Mouse (Mus musculus) monocyte, adult 5-6 weeks (primary cell): ENCODE data around the gene Gpsm1. TPM values are rescaled to one million over a fixed set of nuclear protein-coding genes. Genes with fewer than 3 reads are reported as not detected.
"Not testable (repeated sequence)": the region's sequence is repeated elsewhere in the genome, so short reads cannot be mapped to it uniquely, and the experiment has no call there.

ENCODE experiments used
- ATAC-seq: fragments of 153-309, 156-312 bp; replicated peaks from 2 replicates; pipeline ENCODE4 v1.8.0; 2017; ENCODE audit warnings: mild to moderate bottlenecking; ENCODE audit not compliant: low TSS enrichment, insufficient number of reproducible peaks, severe bottlenecking, poor library complexity, low FRiP score
- total RNA-seq: library from RNA; stranded (forward); fragments of 200-1000, 200-491, 200-594 nt; gene quantifications from 3 replicates; pipeline ENCODE4 v1.2.3, GENCODE M21; 2017

Gpsm1 gene
- total RNA-seq, 1 experiment from 2014 or later: 12.7 TPM

DNA sequence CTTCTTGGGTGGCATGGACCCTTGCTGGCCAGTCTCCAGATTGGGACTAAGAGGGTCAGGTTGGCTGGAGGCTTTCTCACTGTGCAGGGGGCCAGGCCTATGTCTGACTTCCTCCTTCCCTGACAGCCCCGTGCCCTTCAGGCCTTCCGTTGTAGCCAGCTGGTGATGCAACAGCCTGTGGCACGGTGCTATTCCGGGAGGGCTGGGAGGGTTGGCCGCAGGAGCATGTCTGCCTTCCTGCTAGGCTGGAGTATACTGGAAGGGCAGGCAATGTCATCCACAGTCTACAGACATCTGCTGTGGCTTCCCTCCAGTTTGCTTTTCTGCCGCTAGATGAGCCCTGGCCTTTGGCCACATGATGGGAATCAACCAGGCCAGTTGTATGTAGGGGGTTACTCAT lies 44.7 kb downstream of the Gpsm1 start:
- ATAC-seq: peak; percentile 51

DNA sequence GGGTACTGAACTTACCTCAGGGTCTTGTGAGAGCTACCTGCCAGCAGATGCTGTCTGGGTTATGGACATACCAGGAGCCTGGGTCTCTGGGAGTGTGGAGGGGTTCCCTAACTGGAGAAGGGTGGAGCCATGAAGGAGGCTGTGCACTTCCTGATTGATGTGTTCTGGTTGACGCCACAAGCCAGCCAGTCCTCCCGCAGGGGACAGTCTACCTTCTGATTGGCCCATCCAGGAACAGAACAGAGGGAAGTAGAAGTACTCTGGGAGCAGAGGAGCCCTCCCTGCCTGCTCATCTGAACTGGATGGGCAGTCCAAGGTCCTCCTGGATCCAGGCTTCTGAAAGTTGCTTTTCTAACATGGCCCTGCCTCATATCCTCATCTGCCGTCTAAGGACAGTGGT lies 45.5 kb downstream of the Gpsm1 start, which contains the start of gene Card9:
Card9 (minus strand) TSS at position 147 of the 400 bp plus-strand sequence.
- peak; percentile 77 for ATAC-seq

DNA sequence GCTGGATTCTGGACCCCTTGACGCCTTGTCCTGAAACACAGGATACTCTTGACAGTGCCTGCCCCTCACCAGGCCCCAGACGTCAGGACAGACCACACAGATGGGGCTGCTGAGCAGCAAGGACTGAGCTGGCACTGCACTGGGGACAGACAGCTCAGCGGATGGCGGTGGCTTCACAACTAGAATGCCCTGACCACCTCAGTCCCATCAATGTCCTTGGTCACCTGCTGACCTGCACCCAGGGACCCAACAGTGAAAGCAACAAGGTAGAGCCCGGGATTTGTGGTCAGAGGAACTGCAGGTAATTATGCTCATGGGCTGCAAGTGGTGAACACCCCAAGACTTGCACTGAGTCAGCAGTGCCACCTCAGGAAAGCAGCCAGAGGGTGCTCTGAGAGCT lies 47.7 kb downstream of the Gpsm1 start:
- no peak for ATAC-seq

DNA sequence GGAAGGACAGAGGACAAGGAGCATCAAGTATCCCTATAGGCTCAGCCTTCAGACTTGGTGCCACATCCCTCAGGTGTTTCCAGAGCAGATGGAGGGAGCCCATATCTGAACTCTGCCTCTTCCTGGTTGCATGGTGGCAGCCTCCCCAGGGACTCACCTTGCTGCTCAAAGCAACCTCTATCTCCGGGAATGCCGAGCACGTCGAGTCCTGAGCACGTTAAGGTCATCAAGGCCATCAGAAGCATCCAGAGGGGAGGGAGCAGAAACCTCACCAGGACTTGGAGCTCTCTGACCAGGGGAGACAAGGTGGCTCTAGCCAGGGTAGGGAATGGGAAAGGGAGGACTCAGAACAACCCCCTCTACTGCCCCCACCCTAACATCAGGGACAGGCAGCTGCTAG lies 48.2 kb downstream of the Gpsm1 start:
- ATAC-seq: no peak

DNA sequence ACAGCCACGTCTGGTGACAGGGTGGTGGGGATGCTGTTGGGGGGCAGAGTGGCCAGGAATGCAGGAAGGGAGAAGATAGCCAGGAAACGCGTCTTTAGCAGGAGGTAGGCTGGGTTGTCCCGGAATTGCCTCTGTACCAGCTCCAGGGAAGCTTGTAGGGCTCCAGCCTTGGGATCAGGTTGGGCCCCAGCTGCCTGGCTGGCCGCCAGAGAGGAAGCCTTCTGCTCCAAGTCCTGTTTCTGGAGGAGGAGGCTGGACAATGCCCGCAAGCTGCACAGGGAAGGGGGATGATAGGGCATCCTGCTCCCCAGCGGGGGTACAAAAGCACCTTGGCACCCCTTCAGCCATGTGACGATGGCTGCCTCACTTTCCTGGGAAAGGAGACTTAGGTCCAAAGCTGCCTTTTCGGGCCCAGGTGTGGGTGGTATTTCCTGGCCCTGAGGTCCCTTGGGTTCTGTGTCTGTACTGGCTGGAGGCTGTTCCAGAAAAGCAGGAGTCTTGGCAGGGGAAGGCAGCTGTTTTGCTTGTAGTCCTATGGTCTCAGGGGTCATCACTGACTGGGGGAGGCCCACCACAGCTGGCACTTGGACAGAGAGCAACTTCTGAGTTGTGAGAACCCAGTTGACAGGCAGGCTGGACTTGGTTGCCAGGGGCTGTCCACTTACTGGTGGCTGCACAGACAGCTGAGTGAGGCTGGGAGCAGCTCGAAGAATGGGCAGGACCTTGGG lies 49.6 kb downstream of the Gpsm1 start:
- ATAC-seq: no peak

DNA sequence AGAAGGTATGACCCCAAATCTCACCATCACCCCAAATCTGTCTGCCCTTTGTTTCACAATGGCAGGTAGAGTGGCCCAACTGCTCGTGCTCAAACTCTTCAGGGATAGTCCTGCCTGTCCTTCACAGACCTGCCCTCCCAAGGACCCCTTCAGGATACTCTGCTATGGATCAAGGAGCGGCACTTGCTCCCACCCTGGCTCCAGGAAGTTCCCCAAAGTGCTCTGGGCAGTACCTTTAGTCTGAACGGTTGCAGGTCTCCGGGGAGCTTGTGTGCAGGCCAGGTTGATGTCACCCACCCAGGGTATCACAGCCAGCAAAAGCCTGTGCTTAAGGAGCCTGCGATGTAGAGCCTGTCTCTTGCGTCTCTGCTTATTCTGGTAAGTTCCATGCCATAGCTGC lies 52.6 kb downstream of the Gpsm1 start:
- ATAC-seq: no peak

DNA sequence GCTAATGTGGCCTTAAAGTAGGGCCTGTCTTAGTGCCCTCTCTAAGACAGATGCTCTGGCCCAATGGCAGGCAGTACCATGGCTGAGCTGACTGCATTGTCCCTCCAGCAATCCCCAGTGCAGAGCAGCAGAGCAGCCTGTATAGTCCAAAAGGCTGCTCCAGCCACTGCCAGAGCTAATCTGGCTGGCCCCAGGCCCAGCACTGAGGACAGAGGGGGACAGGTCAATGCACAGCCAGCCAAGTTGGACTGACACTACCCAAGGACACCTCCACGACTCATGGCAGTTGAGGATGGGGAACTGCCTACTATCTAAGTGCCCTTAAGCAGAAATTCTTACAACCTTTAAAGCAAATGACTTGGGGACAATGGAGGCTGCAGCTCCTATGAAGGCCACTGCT lies 53.3 kb downstream of the Gpsm1 start:
- ATAC-seq: no peak

DNA sequence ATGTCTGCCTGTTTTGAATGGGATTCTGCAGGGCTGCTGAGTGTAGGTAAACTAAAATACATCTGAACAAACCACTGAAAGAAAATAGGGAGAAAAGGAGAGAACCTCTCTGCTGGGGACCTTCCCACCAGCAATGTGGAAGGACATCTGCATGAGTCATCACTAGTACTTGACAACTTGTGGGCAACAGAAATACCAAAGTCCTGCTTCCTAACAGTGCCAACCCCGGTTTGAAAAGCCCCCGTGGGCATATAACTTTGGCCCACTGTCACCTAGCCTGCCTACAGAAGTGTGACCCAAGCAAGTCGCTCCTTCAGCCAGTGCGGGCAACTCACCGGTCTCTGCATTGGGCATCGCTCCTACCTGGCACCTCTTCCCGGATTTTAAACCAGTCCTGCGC lies 57.1 kb downstream of the Gpsm1 start:
- ATAC-seq: no peak

DNA sequence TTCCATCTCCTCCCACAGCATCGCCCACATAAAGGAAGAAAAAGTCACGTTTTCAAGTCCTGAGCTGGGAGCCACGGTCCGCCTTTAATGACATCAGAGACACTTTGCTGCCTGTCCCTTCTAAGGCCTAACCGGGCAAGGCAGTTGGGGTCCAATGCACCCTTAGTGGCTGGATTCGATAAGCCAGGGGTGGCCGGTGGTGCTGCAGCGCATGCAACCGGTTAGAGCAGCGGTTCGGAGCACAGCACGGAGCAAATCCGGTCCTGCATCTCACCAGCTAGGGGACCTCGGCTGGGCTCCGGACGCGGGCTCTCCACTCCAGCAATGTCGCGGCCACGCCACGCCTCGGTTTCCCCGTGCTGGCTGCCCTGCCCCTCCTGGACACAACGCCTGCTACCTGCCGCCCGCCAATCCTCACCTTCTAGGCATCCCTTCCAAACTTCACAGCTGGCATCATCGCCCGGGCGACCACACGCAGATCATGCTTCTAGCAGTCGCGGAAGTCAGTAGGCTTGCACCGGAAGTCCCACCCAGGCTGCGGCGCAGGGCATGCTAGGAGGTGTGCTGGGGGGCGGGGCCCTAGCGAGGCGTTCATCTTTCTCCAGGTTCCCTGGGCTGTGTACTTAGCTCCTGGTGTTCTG lies 64.9 kb downstream of the Gpsm1 start, which contains the start of gene Snapc4:
Snapc4 (minus strand) TSS at position 523 of the 641 bp plus-strand sequence.
- ATAC-seq: peak; percentile 91

DNA sequence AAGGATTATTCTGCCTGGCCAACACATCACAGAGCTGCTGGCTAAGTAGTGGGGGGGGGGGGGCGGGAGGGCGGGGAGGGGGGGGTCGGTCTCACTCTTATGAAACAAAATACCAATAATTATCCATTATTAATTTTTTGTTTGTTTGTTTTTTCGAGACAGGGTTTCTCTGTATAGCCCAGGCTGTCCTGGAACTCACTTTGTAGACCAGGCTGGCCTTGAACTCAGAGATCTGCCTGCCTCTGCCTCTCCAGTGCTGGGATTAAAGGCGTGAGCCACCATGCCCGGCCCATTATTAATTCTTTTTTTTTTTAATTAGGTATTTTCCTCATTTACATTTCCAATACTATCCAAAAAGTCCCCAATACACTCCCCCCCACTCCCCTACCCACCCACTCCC lies 65.6 kb downstream of the Gpsm1 start:
- not testable (repeated sequence) for ATAC-seq

DNA sequence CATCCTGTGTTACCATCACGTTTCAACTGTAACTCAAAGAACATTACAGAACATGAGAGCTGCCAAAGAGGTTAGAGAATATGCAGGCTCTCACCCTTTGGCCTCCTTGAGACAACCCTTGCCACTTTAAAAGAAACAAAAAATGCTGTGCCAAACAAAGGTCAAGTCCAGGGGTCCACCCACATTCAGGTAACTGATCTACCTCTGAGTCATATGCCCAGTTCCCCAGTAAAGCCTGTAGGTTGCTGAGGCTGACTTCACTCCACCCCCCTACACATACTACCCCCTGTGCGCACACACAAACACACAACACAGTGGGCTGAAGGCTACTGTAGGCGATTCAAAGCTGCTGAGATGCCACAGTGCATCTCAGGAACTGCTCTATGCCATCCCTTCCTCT lies 72.4 kb downstream of the Gpsm1 start:
- ATAC-seq: no peak

DNA sequence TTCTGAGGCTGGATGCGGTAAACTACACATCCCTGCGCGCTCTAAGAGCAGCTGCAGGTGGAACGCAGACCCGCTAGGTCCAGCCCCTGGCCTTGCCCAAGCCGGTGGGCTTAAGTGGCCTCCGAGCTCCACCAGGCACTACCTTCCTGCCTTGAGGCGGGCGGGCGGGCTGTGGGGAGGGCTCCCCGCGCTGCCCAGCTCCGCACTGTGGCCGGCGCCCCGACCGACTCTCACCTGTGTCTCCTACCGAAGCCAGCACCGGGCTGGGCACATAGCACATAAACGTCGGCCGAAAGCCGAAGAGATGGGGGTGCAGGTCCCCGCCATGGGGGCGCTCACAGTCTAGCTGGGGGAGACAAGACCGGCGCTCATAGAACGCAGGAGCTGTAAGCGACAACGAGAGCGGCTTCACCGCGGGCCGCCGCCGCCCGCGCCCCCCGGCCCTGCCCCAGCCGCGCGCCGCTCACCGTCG lies 73.4 kb downstream of the Gpsm1 start:
- no peak for ATAC-seq

DNA sequence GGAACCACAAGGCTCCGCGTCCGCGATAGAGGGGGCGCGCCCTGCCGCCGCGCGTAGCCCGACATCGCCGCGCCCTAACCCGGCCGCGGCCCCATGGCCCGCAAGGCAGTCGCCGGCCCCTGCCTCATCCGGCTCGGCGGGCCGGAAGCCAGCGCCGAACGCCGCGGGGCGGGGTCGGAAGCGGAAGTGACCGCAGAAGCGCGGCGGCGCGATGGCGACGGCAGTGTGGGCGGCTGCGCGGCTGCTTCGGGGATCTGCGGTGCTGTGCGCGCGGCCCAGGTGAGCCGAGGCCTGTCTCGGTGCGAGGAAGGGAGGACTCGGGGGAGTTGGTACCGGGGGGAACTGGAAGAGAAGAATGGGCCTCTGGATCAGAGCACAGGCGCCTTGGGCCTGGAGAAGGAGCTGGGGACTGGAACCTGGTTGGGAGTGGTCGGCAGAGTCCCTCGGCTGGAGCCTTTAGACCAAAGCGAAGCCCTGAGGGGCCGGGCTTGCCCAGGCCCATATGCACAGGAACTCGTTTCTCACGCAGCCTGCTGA lies 73.9 kb downstream of the Gpsm1 start, which contains the start of the genes Entr1 and Pmpca:
Entr1 (minus strand) TSS at position 163 of the 537 bp plus-strand sequence.
Pmpca (plus strand) TSS at position 186 of the 537 bp plus-strand sequence.
- 0 out of 2 replicates have a peak, but pooled peaks have one; percentile 25 for ATAC-seq

DNA sequence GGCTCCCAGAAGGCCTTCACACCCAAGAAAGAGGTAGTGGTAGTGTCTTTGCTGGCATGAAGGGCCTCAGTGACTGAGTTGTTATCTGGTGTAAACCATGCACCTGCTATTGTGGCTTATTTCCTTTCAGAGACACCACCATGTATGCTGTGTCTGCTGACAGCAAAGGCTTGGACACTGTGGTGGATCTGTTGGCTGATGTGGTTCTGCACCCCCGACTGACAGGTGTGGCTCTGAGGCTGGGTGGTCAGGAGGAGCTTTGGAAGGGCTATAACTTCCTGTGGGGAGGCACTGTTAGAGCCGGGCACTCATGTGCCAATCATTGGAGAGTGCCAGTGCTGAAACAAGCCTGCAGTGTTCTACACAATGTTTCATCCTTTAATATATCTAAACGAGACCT lies 75.6 kb downstream of the Gpsm1 start:
- no peak for ATAC-seq

DNA sequence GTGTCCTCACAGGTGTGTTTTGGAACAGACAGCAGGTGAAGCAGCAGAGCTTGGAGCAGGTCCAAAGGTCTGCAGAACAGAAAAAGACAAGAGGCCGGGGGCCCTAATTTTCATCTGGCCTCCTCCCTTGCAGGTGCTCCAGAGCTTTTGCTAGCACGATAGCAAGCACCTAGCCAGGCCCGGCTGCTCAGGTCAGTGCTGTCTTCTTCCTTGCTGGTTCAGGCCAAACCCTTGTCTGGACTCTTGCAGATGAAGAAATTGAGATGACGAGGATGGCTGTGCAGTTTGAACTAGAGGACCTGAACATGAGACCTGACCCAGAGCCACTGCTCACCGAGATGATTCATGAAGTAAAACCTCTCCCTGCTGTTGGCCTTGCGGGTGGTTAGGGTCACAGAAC lies 76.3 kb downstream of the Gpsm1 start:
- ATAC-seq: no peak

Other genes with a start within 250 kb of the Gpsm1 start
- 1.1 to 3.6 TPM (median 1.4 TPM) in 3 replicates for gene Nacc2, start 192.3 kb upstream of the Gpsm1 start, total RNA-seq
- not detected in 3 replicates for gene Lhx3, start 107.2 kb upstream of the Gpsm1 start, total RNA-seq
- 2.8 to 5.5 TPM (median 3.6 TPM) in 3 replicates for gene Qsox2, start 78.0 kb upstream of the Gpsm1 start, total RNA-seq
- not detected in 3 replicates for gene Ccdc187, start 21.0 kb upstream of the Gpsm1 start, total RNA-seq
- gene Dnlz, start 36.6 kb downstream of the Gpsm1 start, total RNA-seq: 3.4 to 8.6 TPM (median 3.7 TPM) in 3 replicates
- gene Card9, start 45.4 kb downstream of the Gpsm1 start, total RNA-seq: 82.3 to 116 TPM (median 106 TPM) in 3 replicates
- gene Snapc4, start 65.1 kb downstream of the Gpsm1 start, total RNA-seq: 29.6 to 63.7 TPM (median 31.7 TPM) in 3 replicates
- 83.7 to 122 TPM (median 118 TPM) in 3 replicates for gene Entr1, start 73.8 kb downstream of the Gpsm1 start, total RNA-seq
- gene Pmpca, start 73.8 kb downstream of the Gpsm1 start, total RNA-seq: 54.9 to 68.4 TPM (median 59.0 TPM) in 3 replicates
- gene Inpp5e, start 93.7 kb downstream of the Gpsm1 start, total RNA-seq: 6.1 to 17.0 TPM (median 8.7 TPM) in 3 replicates
- gene Sec16a, start 129.7 kb downstream of the Gpsm1 start, total RNA-seq: 40.0 to 69.7 TPM (median 50.1 TPM) in 3 replicates
- gene Notch1, start 201.1 kb downstream of the Gpsm1 start, total RNA-seq: 11.6 to 22.2 TPM (median 13.8 TPM) in 3 replicates